Mouse (Mus musculus) forebrain, embryonic 12.5 days (tissue): ENCODE results near the gene Olfr1417. TPM values are rescaled to one million over a fixed set of nuclear protein-coding genes. Genes with fewer than 3 reads are reported as not detected.
A peak's percentile ranks its signal among the peaks of the same experiment; 100 is the strongest.

Experiments used
- ATAC-seq: fragments of 200-750 bp; cut with Nextera tagmentation; 2 replicates; pipeline ENCODE4 v1.8.0; 2017; ENCODE audit warnings: moderate TSS enrichment; ENCODE audit not compliant: low FRiP score
- H3K27ac ChIP-seq: fragments of 300-500 bp; sonication (generic); 2 replicates; pipeline ENCODE4 v1.5.1; 2016; ENCODE audit warnings: mild to moderate bottlenecking
- H3K27me3 ChIP-seq: fragments of 300-500 bp; sonication (generic); 2 replicates; pipeline ENCODE4 v1.6.1; 2016; ENCODE audit warnings: mild to moderate bottlenecking
- H3K36me3 ChIP-seq: fragments of 300-500 bp; sonication (generic); replicated peaks from 2 replicates; pipeline ENCODE4 v1.6.1; 2016; ENCODE audit warnings: mild to moderate bottlenecking
- H3K4me1 ChIP-seq: fragments of 300-500 bp; sonication (generic); 2 replicates; pipeline ENCODE4 v1.6.1; 2016
- H3K4me2 ChIP-seq: fragments of 300-500 bp; sonication (generic); 2 replicates; pipeline ENCODE4 v1.6.1; 2016; ENCODE audit warnings: mild to moderate bottlenecking, moderate library complexity
- H3K4me3 ChIP-seq: fragments of 300-500 bp; sonication (generic); replicated peaks from 2 replicates; pipeline ENCODE4 v1.5.1; 2016; ENCODE audit warnings: mild to moderate bottlenecking
- H3K9ac ChIP-seq: fragments of 300-500 bp; sonication (generic); 2 replicates; pipeline ENCODE4 v1.6.1; 2016; ENCODE audit warnings: mild to moderate bottlenecking
- H3K9me3 ChIP-seq: fragments of 300-500 bp; sonication (generic); 2 replicates; pipeline ENCODE4 v1.6.1; 2016
- WGBS: fragments of 180-500 bp; shearing (Covaris S2); methylation state at CpG from one replicate; pipeline ENCODE4 v1.1.7; 2016; 5-methylcytosine and 5-hydroxymethylcytosine counted together
- polyA plus RNA-seq: library from polyadenylated mRNA; unstranded; fragments of >200 nt; fragmentation: Nextera tagmentation; extraction: Ambion mirVana; gene quantifications from 2 replicates; pipeline ENCODE4 v1.2.1, GENCODE M21; 2016

Gene Olfr1417
- polyA plus RNA-seq, 1 experiment from 2014 or later, result not detected

DNA sequence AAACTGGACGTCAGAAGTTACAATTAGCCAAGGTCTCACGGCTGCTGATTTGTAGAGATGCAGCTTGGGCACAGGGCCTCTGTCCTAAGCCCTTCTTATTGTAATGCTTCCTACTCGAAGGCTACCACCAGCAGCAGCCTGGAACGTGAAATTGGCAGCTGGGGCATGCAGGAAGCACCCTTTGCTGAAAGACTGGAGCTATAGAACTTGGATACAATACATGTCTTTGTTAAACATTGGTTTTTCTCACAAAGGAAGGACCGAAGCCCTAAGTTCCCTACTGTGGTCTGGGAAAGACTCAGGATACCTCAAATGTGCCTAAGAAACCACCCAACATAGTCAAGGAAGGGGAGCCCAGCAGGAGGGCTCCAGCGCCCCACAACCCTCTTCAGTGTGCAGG is 31.2 kb downstream of the Olfr1417 start:
- peaks cover 22% of the 10 kb centered on the region for H3K4me1 ChIP-seq
- no peaks in the 10 kb centered on the region for H3K36me3 ChIP-seq
- no peak overlapping the region for H3K4me3 ChIP-seq
- ATAC-seq, result no peak
- no peak overlapping the region for H3K4me2 ChIP-seq
- no peak overlapping the region for H3K27ac ChIP-seq
- H3K9ac ChIP-seq, result no peak overlapping the region
- H3K9me3 ChIP-seq, result no peaks in the 10 kb centered on the region
- H3K27me3 ChIP-seq, result no peaks in the 10 kb centered on the region
- WGBS, result 37% methylated on average over 6 of the region's 6 CpGs

GRCm38 (mm10) chr19:11807251-11807650 is 31.8 kb downstream of the Olfr1417 start:
- Histone ChIP-seq H3K36me3 (no peaks in the 10 kb centered on the region), H3K9ac (no peak overlapping the region), H3K4me3 (no peak overlapping the region), H3K4me2 (no peak overlapping the region), H3K4me1 (peaks cover 17% of the 10 kb centered on the region), H3K27me3 (no peaks in the 10 kb centered on the region), H3K9me3 (no peaks in the 10 kb centered on the region), H3K27ac (no peak overlapping the region)
- 62% methylated on average over 2 of the region's 2 CpGs for WGBS
- no peak for ATAC-seq

GRCm38 (mm10) chr19:11804423-11804822 is 34.6 kb downstream of the Olfr1417 start:
- H3K9ac ChIP-seq, result no peak overlapping the region
- 62% methylated on average over 1 of the region's 1 CpGs for WGBS
- H3K4me1 ChIP-seq, result no peaks in the 10 kb centered on the region
- no peaks in the 10 kb centered on the region for H3K27me3 ChIP-seq
- no peaks in the 10 kb centered on the region for H3K36me3 ChIP-seq
- no peak overlapping the region for H3K4me3 ChIP-seq
- ATAC-seq, result no peak
- H3K4me2 ChIP-seq, result no peak overlapping the region
- H3K27ac ChIP-seq, result no peak overlapping the region
- H3K9me3 ChIP-seq, result no peaks in the 10 kb centered on the region

DNA sequence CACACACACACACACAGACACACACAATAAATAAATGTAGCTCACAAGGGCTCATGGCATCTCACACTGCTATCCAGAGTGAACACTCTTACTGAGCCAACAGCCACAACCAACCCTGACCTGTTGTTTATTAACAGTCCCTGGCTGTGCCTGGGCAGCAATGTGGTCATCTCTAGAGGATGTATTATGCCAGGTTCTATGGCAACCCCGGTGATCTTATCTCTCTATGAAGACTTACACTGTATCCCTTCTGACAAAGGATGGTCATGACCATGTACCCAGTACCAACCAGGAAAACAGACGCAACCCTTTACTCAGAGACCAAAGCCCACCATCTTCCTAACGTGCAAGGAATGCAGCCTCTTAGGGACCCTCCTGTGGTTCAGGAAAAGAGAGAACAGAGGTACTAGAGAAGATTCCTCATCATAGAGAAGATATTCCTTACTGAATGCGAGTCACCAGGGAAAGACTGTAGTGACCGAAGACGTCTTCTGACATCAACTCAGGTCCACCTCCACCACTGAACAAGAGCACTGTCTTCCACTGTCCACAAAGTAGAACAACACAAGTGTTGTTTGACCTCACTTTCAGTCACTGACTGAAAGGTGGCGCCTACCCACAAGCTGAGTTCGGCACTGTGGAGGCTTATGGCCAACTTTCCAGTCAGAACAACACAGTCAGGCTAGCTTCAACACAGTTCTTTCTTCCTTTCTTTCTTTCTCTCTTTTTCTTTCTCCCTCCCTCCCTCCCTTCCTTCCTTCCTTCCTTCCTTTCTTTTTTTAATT is 38.3 kb downstream of the Olfr1417 start:
- no peak for ATAC-seq
- Histone ChIP-seq H3K36me3 (no peaks in the 10 kb centered on the region), H3K4me2 (no peak overlapping the region), H3K9me3 (no peaks in the 10 kb centered on the region), H3K4me3 (no peak overlapping the region), H3K9ac (no peak overlapping the region), H3K4me1 (no peaks in the 10 kb centered on the region), H3K27ac (no peak overlapping the region), H3K27me3 (no peaks in the 10 kb centered on the region)
- WGBS, result 78% methylated on average over 8 of the region's 8 CpGs

- no peaks in the 10 kb centered on the region for H3K4me1 ChIP-seq
- WGBS, result 88% methylated on average over 6 of the region's 6 CpGs
- H3K9ac ChIP-seq, result no peak overlapping the region
- H3K9me3 ChIP-seq, result no peaks in the 10 kb centered on the region
- no peaks in the 10 kb centered on the region for H3K27me3 ChIP-seq
- no peak overlapping the region for H3K4me3 ChIP-seq
- H3K27ac ChIP-seq, result no peak overlapping the region
- no peak overlapping the region for H3K4me2 ChIP-seq
- no peaks in the 10 kb centered on the region for H3K36me3 ChIP-seq
- no peak for ATAC-seq
Observed at GRCm38 (mm10) chr19:11794447-11794846, 44.6 kb downstream of the Olfr1417 start.

DNA sequence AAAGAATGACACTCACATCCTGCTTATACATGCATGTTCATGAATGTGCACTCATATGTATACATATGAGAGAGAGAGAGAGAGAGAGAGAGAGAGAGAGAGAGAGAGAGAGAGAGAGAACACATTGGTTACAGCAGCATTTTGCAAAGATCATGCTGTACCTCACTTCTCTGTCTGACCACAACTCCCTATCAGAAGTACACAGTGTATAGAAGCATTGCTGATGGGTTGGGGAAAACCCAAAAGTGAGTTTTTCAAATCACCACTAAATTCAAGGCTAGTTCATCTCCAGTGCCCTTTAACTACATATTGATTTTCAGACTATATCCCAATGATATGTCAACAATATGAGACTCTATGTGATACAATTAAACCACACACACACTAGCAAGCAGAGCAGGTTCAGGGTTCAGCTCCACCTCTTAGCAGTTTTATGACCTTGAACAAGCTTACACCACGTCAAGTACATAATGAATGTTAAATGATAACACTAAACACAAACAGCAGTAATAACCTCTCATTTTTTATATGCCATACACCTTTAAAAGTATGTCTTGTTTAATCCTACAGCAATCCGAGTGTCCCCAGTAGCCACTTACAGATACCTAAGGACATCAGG is 45.2 kb downstream of the Olfr1417 start:
- ATAC-seq, result no peak
- no peak overlapping the region for H3K9ac ChIP-seq
- H3K27ac ChIP-seq, result no peak overlapping the region
- 88% methylated on average over 2 of the region's 2 CpGs for WGBS
- no peaks in the 10 kb centered on the region for H3K9me3 ChIP-seq
- H3K4me2 ChIP-seq, result no peak overlapping the region
- H3K4me1 ChIP-seq, result no peaks in the 10 kb centered on the region
- no peaks in the 10 kb centered on the region for H3K36me3 ChIP-seq
- no peaks in the 10 kb centered on the region for H3K27me3 ChIP-seq
- no peak overlapping the region for H3K4me3 ChIP-seq

- no peaks in the 10 kb centered on the region for H3K36me3 ChIP-seq
- no peak overlapping the region for H3K4me3 ChIP-seq
- H3K9me3 ChIP-seq, result no peaks in the 10 kb centered on the region
- H3K9ac ChIP-seq, result no peak overlapping the region
- WGBS, result 69% methylated on average over 5 of the region's 5 CpGs
- H3K27ac ChIP-seq, result no peak overlapping the region
- H3K27me3 ChIP-seq, result no peaks in the 10 kb centered on the region
- ATAC-seq, result no peak
- H3K4me2 ChIP-seq, result no peak overlapping the region
- H3K4me1 ChIP-seq, result no peaks in the 10 kb centered on the region
Observed at GRCm38 (mm10) chr19:11791825-11792224, 47.2 kb downstream of the Olfr1417 start.

DNA sequence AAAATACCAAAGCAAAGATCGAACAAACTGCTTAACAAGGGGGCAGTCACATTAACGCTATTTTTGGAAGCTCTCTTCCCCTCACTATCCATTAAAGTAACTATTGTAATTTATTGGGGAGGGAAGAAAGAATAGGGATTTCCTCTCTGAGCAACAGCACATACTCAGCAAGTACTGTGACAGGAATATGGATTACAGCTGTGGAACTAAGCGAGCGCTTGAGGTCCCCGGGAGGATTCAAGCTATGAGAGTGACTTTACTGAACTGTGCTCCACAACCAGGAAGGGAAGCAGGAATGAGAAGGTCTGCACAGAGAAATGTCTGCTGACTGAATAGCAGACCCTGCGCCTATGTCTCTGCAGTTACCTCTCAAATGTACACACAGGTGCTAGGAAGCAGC is 50.1 kb downstream of the Olfr1417 start:
- H3K9ac ChIP-seq, result no peak overlapping the region
- no peaks in the 10 kb centered on the region for H3K27me3 ChIP-seq
- H3K4me3 ChIP-seq, result no peak overlapping the region
- no peak overlapping the region for H3K4me2 ChIP-seq
- H3K36me3 ChIP-seq, result no peaks in the 10 kb centered on the region
- no peaks in the 10 kb centered on the region for H3K9me3 ChIP-seq
- no peaks in the 10 kb centered on the region for H3K4me1 ChIP-seq
- WGBS, result 95% methylated on average over 6 of the region's 6 CpGs
- ATAC-seq, result no peak
- H3K27ac ChIP-seq, result no peak overlapping the region

- Histone ChIP-seq H3K4me1 (no peaks in the 10 kb centered on the region), H3K27me3 (no peaks in the 10 kb centered on the region), H3K4me3 (no peak overlapping the region), H3K9ac (no peak overlapping the region), H3K9me3 (no peaks in the 10 kb centered on the region), H3K4me2 (no peak overlapping the region), H3K27ac (no peak overlapping the region), H3K36me3 (no peaks in the 10 kb centered on the region)
- no peak for ATAC-seq
- WGBS, result 92% methylated on average over 6 of the region's 6 CpGs
Observed at GRCm38 (mm10) chr19:11787826-11788225, 51.2 kb downstream of the Olfr1417 start.

- Histone ChIP-seq H3K9ac (no peak overlapping the region), H3K27ac (no peak overlapping the region), H3K4me1 (no peaks in the 10 kb centered on the region), H3K4me3 (no peak overlapping the region), H3K9me3 (no peaks in the 10 kb centered on the region), H3K4me2 (no peak overlapping the region), H3K27me3 (no peaks in the 10 kb centered on the region), H3K36me3 (no peaks in the 10 kb centered on the region)
- WGBS, result 95% methylated on average over 14 of the region's 14 CpGs
- ATAC-seq, result no peak
Observed at GRCm38 (mm10) chr19:11785409-11786154, 53.4 kb downstream of the Olfr1417 start.

DNA sequence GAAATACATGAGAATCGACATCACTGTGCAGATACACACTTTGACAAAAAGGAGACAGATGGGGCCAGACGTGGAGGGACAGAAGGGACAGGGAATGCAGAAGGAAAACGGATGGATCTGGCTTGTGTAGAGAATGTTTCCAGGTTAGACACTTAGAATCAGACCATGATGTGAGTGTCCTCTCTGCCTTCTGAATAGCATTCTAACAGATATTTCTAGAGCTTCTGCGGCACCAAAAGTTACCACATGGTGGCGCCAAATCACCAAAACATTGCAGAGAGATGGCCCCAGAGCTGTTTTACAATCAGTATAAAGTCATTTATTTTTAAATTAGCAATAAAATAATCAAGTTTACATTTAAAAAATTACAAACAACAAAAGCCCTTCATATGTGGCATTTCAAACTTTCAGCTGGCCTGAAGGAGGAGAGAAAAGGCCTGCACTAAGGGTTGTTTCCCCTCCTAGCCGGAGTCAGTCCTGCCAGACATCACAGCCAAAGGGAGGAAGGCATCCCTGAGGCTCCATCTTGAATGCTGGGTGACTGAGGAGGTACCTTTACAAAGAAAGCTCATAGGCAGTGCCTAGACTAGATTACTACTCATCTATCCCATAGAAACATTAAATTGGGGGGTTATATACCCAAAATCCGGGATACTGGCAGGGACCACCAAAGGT is 61.7 kb downstream of the Olfr1417 start:
- H3K4me2 ChIP-seq, result no peak overlapping the region
- no peak overlapping the region for H3K9ac ChIP-seq
- ATAC-seq, result peak; percentile 63
- H3K9me3 ChIP-seq, result no peaks in the 10 kb centered on the region
- H3K27me3 ChIP-seq, result no peaks in the 10 kb centered on the region
- 61% methylated on average over 7 of the region's 7 CpGs for WGBS
- H3K4me3 ChIP-seq, result no peak overlapping the region
- no peaks in the 10 kb centered on the region for H3K4me1 ChIP-seq
- peaks cover 28% of the 10 kb centered on the region for H3K36me3 ChIP-seq
- no peak overlapping the region for H3K27ac ChIP-seq
